Mouse (Mus musculus) liver, postnatal 0 days (tissue): ENCODE measurements around the gene Entpd5.

Source experiments
- CTCF ChIP-seq: sonication (generic); IDR thresholded peaks from 2 replicates; pipeline ENCODE4 v1.5.1; 2016; ENCODE audit warnings: antibody characterized with exemption, low read depth
- EP300 ChIP-seq: IDR thresholded peaks from 2 replicates; pipeline ENCODE4 v1.6.1; 2016; ENCODE audit warnings: antibody characterized with exemption, low read depth, mild to moderate bottlenecking

GRCm38 (mm10) chr12:84371647-84372046, 37.2 kb downstream of the Entpd5 start:
- no peak for TF ChIP-seq CTCF
- no peak for TF ChIP-seq EP300
